Mouse (Mus musculus) adrenal gland, postnatal 0 days (tissue): ENCODE data around the gene Gm18596. TPM values are rescaled to one million over a fixed set of nuclear protein-coding genes. Genes with fewer than 3 reads are reported as not detected.

Experiments
- polyA plus RNA-seq: library from polyadenylated mRNA; unstranded; fragments of >200 nt; fragmentation: Nextera tagmentation; extraction: Ambion mirVana; gene quantifications from 2 replicates; pipeline ENCODE4 v1.2.1, GENCODE M21; 2015

Gm18596 gene
- polyA plus RNA-seq = not detected in 2 replicates

DNA sequence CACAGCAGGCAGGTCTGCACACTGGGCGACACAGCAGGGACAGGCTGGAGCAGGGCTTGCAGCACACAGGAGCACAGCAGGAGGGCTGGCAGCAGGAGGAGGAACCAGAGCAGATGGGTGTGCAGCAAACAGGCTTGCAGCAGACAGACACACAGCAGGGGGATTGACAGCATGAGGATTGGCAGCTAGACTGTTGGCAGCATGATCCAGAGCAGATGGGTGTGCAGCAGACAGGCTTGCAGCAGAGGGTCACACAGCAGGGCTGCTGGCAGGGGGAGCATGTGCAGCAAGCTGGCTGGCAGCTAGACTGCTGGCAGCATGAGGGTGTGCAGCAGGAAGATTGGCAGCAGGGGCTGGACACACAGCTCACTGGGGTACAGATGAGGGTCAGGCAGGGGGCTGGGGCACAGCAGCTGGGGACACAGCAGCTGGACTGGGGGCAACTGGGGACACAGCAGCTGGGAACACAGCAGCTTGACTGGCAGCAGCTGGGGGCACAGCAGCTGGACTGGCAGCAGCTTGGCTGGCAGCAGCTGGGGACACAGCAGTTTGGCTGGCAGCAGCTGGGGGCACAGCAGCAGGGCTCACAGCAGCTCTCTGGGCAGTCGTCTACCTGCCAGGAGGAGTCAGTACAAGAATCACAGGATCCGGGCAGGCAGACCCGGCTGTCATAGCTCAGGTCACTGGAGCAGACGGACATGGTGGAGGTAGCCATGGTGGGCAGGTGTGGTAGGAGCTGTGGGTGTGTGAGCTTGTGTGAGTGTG is at the start of gene Gm18596:
TSS of gene Gm18596 (minus strand) at position 715 of the 765 bp plus-strand sequence.

DNA sequence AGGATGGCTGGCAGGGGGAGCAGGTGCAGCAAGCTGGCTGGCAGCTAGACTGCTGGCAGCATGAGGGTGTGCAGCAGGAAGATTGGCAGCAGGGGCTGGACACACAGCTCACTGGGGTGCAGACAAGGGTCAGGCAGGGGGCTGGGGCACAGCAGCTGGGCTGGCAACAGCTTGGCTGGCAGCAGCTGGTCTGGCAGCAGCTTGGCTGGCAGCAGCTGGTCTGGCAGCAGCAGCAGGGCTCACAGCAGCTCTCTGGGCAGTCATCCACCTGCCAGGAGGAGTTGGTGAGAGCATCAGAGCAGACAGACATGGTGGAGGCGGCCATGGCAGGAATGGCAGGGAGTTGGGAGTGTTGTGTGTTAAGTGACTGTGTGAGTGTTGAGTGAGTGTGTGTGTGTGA is 45.4 kb upstream of the Gm18596 start, which contains the start of gene Gm7137:
TSS of gene Gm7137 (minus strand) at position 325 of the 400 bp plus-strand sequence.

DNA sequence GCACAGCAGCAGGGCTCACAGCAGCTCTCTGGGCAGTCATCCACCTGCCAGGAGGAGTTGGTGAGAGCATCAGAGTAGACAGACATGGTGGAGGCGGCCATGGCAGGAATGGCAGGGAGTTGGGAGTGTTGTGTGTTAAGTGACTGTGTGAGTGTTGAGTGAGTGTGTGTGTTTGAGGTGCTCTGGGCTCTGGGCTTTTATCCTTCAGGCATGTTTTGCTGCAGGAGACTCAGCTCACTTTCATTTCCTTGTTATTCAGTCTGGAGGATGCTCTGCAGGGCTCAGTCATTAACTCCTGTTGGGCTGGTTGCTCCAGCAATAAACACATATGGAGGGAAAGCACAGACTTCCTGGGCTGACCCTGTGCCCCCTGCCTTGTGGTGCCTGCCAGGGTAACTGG is 40.0 kb upstream of the Gm18596 start, which contains the start of gene Gm3250:
TSS of gene Gm3250 (minus strand) at position 101 of the 400 bp plus-strand sequence.

DNA sequence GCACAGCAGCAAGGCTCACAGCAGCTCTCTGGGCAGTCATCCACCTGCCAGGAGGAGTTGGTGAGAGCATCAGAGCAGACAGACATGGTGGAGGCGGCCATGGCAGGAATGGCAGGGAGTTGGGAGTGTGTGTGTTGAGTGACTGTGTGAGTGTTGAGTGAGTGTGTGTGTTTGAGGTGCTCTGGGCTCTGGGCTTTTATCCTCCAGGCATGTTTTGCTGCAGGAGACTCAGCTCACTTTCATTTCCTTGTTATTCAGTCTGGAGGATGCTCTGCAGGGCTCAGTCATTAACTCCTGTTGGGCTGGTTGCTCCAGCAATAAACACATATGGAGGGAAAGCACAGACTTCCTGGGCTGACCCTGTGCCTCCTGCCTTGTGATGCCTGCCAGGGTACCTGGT is 34.4 kb upstream of the Gm18596 start, which contains the start of gene Gm7138:
TSS of gene Gm7138 (minus strand) at position 101 of the 400 bp plus-strand sequence.

DNA sequence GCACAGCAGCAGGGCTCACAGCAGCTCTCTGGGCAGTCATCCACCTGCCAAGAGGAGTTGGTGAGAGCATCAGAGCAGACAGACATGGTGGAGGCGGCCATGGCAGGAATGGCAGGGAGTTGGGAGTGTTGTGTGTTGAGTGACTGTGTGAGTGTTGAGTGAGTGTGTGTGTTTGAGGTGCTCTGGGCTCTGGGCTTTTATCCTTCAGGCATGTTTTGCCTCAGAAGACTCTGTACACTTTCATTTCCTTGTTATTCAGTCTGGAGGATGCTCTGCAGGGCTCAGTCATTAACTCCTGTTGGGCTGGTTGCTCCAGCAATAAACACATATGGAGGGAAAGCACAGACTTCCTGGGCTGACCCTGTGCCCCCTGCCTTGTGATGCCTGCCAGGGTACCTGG is 28.8 kb upstream of the Gm18596 start, which contains the start of gene Gm3238:
TSS of gene Gm3238 (minus strand) at position 101 of the 400 bp plus-strand sequence.

DNA sequence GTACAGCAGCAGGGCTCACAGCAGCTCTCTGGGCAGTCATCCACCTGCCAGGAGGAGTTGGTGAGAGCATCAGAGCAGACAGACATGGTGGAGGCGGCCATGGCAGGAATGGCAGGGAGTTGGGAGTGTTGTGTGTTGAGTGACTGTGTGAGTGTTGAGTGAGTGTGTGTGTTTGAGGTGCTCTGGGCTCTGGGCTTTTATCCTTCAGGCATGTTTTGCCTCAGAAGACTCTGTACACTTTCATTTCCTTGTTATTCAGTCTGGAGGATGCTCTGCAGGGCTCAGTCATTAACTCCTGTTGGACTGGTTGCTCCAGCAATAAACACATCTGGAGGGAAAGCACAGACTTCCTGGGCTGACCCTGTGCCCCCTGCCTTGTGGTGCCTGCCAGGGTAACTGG is 17.1 kb upstream of the Gm18596 start, which contains the start of gene Gm3233:
TSS of gene Gm3233 (minus strand) at position 101 of the 400 bp plus-strand sequence.

DNA sequence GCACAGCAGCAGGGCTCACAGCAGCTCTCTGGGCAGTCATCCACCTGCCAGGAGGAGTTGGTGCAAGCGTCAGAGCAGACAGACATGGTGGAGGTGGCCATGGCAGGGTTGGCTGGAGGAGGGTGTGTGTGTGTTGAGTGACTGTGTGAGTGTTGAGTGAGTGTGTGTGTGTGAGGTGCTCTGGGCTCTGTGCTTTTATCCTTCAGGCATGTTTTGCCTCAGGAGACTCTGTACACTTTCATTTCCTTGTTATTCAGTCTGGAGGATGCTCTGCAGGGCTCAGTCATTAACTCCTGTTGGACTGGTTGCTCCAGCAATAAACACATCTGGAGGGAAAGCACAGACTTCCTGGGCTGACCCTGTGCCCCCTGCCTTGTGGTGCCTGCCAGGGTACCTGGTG is 8.8 kb upstream of the Gm18596 start, which contains the start of gene Gm9736:
TSS of gene Gm9736 (minus strand) at position 101 of the 400 bp plus-strand sequence.

DNA sequence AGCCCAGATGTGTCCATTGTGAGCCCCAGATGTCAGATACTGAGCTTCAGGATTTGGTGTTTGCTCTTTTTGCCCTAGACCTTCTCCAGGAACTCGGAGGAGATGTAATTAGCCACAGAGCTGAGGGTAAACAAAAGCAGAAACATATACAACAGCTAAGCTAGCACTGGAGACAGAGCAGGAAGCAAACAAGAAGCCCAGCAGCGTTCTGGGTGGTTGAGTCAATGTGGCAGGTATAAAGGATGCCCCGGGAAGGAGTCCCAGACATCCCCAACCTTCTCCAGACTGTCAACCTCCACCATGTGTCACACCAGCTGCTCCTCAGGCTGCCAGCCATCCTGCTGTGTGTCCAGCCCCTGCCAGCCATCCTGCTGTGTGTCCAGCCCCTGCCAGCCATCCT is 16.3 kb downstream of the Gm18596 start, which contains the start of gene Gm10100:
TSS of gene Gm10100 (plus strand) at position 301 of the 400 bp plus-strand sequence.

DNA sequence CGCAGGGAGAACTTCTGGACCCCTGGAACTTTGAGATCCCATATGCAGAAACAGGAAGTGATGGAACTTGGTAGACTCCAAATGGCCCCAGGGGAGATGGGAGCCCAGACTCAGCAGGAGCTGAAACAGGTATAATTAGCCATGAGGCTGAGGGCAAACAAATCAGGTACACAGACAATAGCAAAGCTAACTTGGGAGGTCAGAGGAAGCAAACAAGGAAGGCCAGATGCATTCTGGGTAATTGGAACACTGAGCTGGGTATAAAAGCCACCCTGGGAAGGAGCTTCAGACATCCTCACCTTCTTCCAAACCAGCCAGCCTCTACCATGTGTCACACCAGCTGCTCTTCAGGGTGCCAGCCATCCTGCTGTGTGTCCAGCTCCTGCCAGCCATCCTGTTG is 22.1 kb downstream of the Gm18596 start, which contains the start of gene Krtap12-1:
TSS of gene Krtap12-1 (plus strand) at position 301 of the 400 bp plus-strand sequence.

DNA sequence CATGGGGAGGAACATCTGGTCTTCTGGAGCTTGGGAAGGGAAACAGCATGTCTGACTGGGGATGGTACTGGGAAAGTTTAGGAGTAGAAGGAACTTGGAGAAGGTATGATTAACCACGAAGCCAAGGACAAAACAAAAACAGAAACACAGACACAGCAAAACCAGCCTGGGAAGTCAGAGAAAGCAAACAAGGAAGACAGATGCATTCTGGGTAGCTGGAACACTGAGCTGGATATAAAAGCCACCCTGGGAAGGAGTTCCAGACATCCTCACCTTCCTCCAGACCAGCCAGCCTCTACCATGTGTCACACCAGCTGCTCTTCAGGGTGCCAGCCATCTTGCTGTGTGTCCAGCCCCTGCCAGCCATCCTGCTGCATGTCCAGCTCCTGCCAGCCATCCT is 26.9 kb downstream of the Gm18596 start, which contains the start of gene Gm10142:
TSS of gene Gm10142 (plus strand) at position 301 of the 400 bp plus-strand sequence.

DNA sequence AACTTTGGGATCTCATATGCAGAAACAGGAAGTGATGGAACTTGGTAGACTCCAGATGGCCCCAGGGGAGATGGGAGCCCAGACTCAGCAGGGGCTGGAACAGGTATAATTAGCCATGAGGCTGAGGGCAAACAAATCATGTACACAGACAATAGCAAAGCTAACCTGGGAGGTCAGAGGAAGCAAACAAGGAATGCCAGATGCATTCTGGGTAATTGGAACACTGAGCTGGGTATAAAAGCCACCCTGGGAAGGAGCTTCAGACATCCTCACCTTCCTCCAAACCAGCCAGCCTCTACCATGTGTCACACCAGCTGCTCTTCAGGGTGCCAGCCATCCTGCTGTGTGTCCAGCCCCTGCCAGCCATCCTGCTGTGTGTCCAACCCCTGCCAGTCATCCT is 31.3 kb downstream of the Gm18596 start, which contains the start of gene Gm10024:
TSS of gene Gm10024 (plus strand) at position 301 of the 400 bp plus-strand sequence.

DNA sequence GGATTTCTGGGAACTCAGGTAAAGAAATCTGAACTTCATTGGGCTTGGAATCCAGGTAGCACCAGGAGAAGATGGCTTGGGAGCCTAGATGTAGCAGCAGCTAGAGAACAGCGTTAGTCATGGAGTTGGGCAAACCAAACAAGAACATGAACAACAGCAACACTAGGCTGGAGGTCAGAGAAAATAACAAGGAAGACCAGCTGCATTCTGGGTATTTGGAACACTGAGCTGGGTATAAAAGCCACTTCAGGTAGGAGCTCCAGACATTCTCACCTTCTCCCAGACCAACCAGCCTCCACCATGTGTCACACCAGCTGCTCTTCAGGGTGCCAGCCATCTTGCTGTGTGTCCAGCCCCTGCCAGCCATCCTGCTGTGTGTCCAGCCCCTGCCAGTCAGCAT is 36.1 kb downstream of the Gm18596 start, which contains the start of gene Gm10272:
TSS of gene Gm10272 (plus strand) at position 301 of the 400 bp plus-strand sequence.

DNA sequence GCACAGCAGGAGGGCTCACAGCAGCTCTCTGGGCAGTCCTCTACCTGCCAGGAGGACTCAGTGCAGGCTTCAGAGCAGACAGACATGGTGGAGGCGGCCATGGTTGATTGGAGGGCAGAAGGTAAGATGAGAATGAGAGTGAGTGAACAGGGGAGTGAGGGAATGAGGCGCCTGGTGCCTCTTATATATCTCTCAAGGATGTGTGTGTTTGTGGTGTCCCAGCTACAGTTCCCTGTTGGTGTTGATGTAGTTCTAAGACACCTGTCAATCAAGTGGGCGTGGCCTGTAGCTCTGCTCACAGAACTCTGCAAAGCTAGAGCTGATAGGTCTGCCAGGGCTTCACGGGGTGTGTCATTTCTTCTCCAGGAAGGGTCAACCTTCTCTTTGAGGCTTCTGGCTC is 45.3 kb downstream of the Gm18596 start, which contains the start of gene Gm9508:
TSS of gene Gm9508 (minus strand) at position 101 of the 400 bp plus-strand sequence.

Other genes starting within 250 kb of the Gm18596 start
- gene Fam207a, start 226.9 kb downstream of the Gm18596 start, polyA plus RNA-seq = 27.9 and 33.9 TPM in 2 replicates
- 3.9 and 4.6 TPM in 2 replicates for gene Itgb2, start 212.4 kb downstream of the Gm18596 start, polyA plus RNA-seq
- gene Pttg1ip, start 160.9 kb downstream of the Gm18596 start, polyA plus RNA-seq = 155 and 186 TPM in 2 replicates
- 224 and 242 TPM in 2 replicates for gene Sumo3, start 136.5 kb downstream of the Gm18596 start, polyA plus RNA-seq
- gene Gm49325, start 136.4 kb downstream of the Gm18596 start, polyA plus RNA-seq = 14.8 and 15.0 TPM in 2 replicates
- gene Ube2g2, start 120.4 kb downstream of the Gm18596 start, polyA plus RNA-seq = 46.7 and 55.5 TPM in 2 replicates
- gene Tspear, start 56.1 kb downstream of the Gm18596 start, polyA plus RNA-seq = 0.44 and 0.91 TPM in 2 replicates
- gene Gm19402, start 51.9 kb downstream of the Gm18596 start, polyA plus RNA-seq = not detected in 2 replicates
- gene Gm9508, start 45.4 kb downstream of the Gm18596 start, polyA plus RNA-seq = not detected in 2 replicates
- not detected in 2 replicates for gene Gm10272, start 36.0 kb downstream of the Gm18596 start, polyA plus RNA-seq
- not detected in 2 replicates for gene Gm10024, start 31.2 kb downstream of the Gm18596 start, polyA plus RNA-seq
- gene Gm10142, start 26.8 kb downstream of the Gm18596 start, polyA plus RNA-seq = not detected in 2 replicates
- gene Krtap12-1, start 22.0 kb downstream of the Gm18596 start, polyA plus RNA-seq = not detected in 2 replicates
- gene Gm10100, start 16.2 kb downstream of the Gm18596 start, polyA plus RNA-seq = not detected in 2 replicates
- not detected in 2 replicates for gene Gm9736, start 8.7 kb upstream of the Gm18596 start, polyA plus RNA-seq
- gene Gm3233, start 17.0 kb upstream of the Gm18596 start, polyA plus RNA-seq = not detected in 2 replicates
- gene Gm3238, start 28.7 kb upstream of the Gm18596 start, polyA plus RNA-seq = not detected in 2 replicates
- not detected in 2 replicates for gene Gm7138, start 34.3 kb upstream of the Gm18596 start, polyA plus RNA-seq
- gene Gm3250, start 39.9 kb upstream of the Gm18596 start, polyA plus RNA-seq = not detected in 2 replicates
- gene Gm7137, start 45.6 kb upstream of the Gm18596 start, polyA plus RNA-seq = not detected in 2 replicates
- gene Gm9639, start 52.4 kb upstream of the Gm18596 start, polyA plus RNA-seq = not detected in 2 replicates
- gene Gm19668, start 56.5 kb upstream of the Gm18596 start, polyA plus RNA-seq = not detected in 2 replicates
- not detected in 2 replicates for gene Gm9507, start 69.2 kb upstream of the Gm18596 start, polyA plus RNA-seq
- gene Gm2696, start 72.0 kb upstream of the Gm18596 start, polyA plus RNA-seq = not detected in 2 replicates
- not detected in 2 replicates for gene Krtap10-4, start 84.5 kb upstream of the Gm18596 start, polyA plus RNA-seq
- not detected in 2 replicates for gene Krtap10-10, start 93.3 kb upstream of the Gm18596 start, polyA plus RNA-seq
- not detected in 2 replicates for gene Gm36176, start 104.2 kb upstream of the Gm18596 start, polyA plus RNA-seq
- not detected in 2 replicates for gene Gm10318, start 110.2 kb upstream of the Gm18596 start, polyA plus RNA-seq
- gene Gm3285, start 119.3 kb upstream of the Gm18596 start, polyA plus RNA-seq = not detected in 2 replicates
- gene Lrrc3, start 159.9 kb upstream of the Gm18596 start, polyA plus RNA-seq = 4.3 and 8.2 TPM in 2 replicates
- 0.85 and 1.3 TPM in 2 replicates for gene Trpm2, start 227.9 kb upstream of the Gm18596 start, polyA plus RNA-seq
- 28.7 and 30.4 TPM in 2 replicates for gene 1810043G02Rik, start 235.9 kb upstream of the Gm18596 start, polyA plus RNA-seq